ENCODE assay signal across 13 mouse cellular contexts in the genomic region with DNA sequence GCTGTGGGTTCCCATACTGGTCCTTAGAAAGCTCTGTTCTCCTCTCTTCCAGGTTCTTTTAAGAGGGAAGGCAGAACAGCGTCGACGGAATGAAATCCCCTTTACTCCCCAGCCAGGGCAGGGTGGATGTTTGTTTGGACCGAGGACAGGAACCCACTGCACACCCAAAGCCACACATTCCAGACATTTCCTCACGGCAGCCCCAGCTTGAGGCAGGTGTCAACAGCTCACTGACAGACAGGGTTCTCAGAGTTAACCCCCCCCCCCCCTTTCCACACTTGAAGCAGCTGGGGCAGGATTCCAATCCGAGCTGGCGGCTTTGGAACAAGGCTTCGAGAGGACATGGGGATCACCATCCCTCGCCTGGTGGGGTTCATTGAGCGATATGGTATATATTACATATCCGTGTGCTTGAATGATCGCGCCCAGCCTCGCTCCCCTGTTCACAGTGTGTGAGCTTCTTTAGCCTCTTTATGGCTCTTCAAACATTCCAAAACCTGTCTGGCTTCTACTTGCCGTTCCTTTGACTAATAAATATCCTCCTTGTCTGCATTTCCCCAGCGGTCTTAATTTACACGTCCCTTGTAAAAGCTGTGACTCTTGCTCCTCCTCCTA. TPM values are rescaled to one million over a fixed set of nuclear protein-coding genes. Genes with fewer than 3 reads are reported as not detected.
DNase-seq lines count a peak whose midpoint lies in the region; ATAC-seq and TF ChIP-seq lines count a peak whose summit lies in the region.
"Had no signal": no experiment of that assay in that cellular context is flagged by ENCODE, and none has a peak within 500 bp of the region (broad histone marks: within the 10 kb centered on the region; RNA-seq: fewer than 3 reads in every experiment).

No protein-coding gene starts in this region.

- no peaks in the 10 kb centered on the region for H3K9me3 ChIP-seq in kidney, postnatal 0 days (replicated peaks; ENCODE audit: low read length)
- no peaks in the 10 kb centered on the region for H3K9me3 ChIP-seq in embryonic facial prominence, embryonic 14.5 days (ENCODE audit: control insufficient read depth, low read length)

- no peak overlapping the region for H3ac ChIP-seq in myocyte (ENCODE audit: control insufficient read depth, insufficient read length)

- intact Hi-C loops in gastrocnemius, adult 2 months (cut with DNase I): no loop called here
- intact Hi-C loops in gastrocnemius, postnatal 14 days (cut with DNase I; ENCODE audit: low total_unique reads): no loop called here

- 27% methylated on average over 17 of the region's 17 CpGs for WGBS in kidney, postnatal 0 days
- whole genome bisulfite sequencing in embryonic facial prominence, embryonic 14.5 days: 36% methylated on average over 17 of the region's 17 CpGs

- H3K4me2 ChIP-seq in kidney, postnatal 0 days (ENCODE audit: low read length): peak overlapping the region; percentile 43
- H3K4me2 ChIP-seq in embryonic facial prominence, embryonic 14.5 days (ENCODE audit: low read depth, low read length): peak overlapping the region; percentile 31
- H3K4me2 ChIP-seq in myocyte (ENCODE audit: low read depth): peak overlapping the region; percentile 78
- H3K4me2 ChIP-seq: liver, embryonic 11.5 days; midbrain, embryonic 13.5 days had no signal

- no peak overlapping the region for H3K27ac ChIP-seq in gastrocnemius, adult 2 months
- H3K27ac ChIP-seq in kidney, postnatal 0 days: peak overlapping the region; percentile 60; the same call in 1 of the 2 replicates
- peak overlapping the region; percentile 11; the same call in 1 of the 2 replicates for H3K27ac ChIP-seq in embryonic facial prominence, embryonic 14.5 days (replicated peaks; ENCODE audit: low read depth, low read length)
- H3K27ac ChIP-seq: midbrain, embryonic 13.5 days had no signal

- peak overlapping the region; percentile 26 for H3K4me3 ChIP-seq in gastrocnemius, adult 2 months
- 0 out of 2 replicates have a peak overlapping the region, but pooled peaks have one; percentile 4 for H3K4me3 ChIP-seq in kidney, postnatal 0 days (replicated peaks; ENCODE audit: low read depth, low read length)
- H3K4me3 ChIP-seq in embryonic facial prominence, embryonic 14.5 days (ENCODE audit: low read depth, low read length): no peak overlapping the region
- H3K4me3 ChIP-seq in myocyte: no peak overlapping the region
- H3K4me3 ChIP-seq: erythroblast, embryonic 14.5 days; midbrain, embryonic 13.5 days had no signal

- H3K9ac ChIP-seq in kidney, postnatal 0 days (ENCODE audit: low read depth, low read length): no peak overlapping the region
- H3K9ac ChIP-seq in embryonic facial prominence, embryonic 14.5 days (ENCODE audit: low read depth, low read length): no peak overlapping the region
- H3K9ac ChIP-seq: midbrain, embryonic 13.5 days had no signal

- no peaks in the 10 kb centered on the region for H3K79me2 ChIP-seq in myocyte (ENCODE audit: control insufficient read depth, insufficient read depth)

- ATAC-seq in kidney, postnatal 0 days (replicated peaks; ENCODE audit: low FRiP score, low read depth): no peak
- ATAC-seq in embryonic facial prominence, embryonic 14.5 days (ENCODE audit: low read depth): peak; percentile 80
- ATAC-seq: midbrain, embryonic 13.5 days had no signal

- H3K4me1 ChIP-seq in kidney, postnatal 0 days (replicated peaks; ENCODE audit: insufficient read depth, low read length): peaks cover 11% of the 10 kb centered on the region; the same call in 1 of the 2 replicates
- H3K4me1 ChIP-seq in embryonic facial prominence, embryonic 14.5 days (ENCODE audit: control insufficient read depth, insufficient read depth, low read length): 0 out of 2 replicates have a peak, but pooled peaks cover 2% of the 10 kb centered on the region

- no peak for TF ChIP-seq CTCF in gastrocnemius, adult 2 months (IDR thresholded peaks at IDR 0.05)
- no peak for TF ChIP-seq CTCF in kidney, postnatal 0 days (IDR thresholded peaks at IDR 0.05; ENCODE audit: low read depth)

- no peaks in the 10 kb centered on the region for H3K27me3 ChIP-seq in kidney, postnatal 0 days (ENCODE audit: insufficient read depth, low read length)
- H3K27me3 ChIP-seq in embryonic facial prominence, embryonic 14.5 days (replicated peaks; ENCODE audit: control insufficient read depth, insufficient read depth, low read length): no peaks in the 10 kb centered on the region
- peaks cover 18% of the 10 kb centered on the region for H3K27me3 ChIP-seq in myocyte (ENCODE audit: control insufficient read depth, insufficient read depth, insufficient read length)
- H3K27me3 ChIP-seq: midbrain, embryonic 13.5 days had no signal

- no peaks in the 10 kb centered on the region for H3K36me3 ChIP-seq in kidney, postnatal 0 days (ENCODE audit: insufficient read depth, low read length)
- no peaks in the 10 kb centered on the region for H3K36me3 ChIP-seq in embryonic facial prominence, embryonic 14.5 days (ENCODE audit: control insufficient read depth, insufficient read depth, low read length)
- H3K36me3 ChIP-seq in myocyte (ENCODE audit: control insufficient read depth, insufficient read depth): no peaks in the 10 kb centered on the region
- H3K36me3 ChIP-seq: midbrain, embryonic 13.5 days had no signal

- TF ChIP-seq POLR2A in myocyte (IDR thresholded peaks at IDR 0.05; ENCODE audit: insufficient read length, low read depth): no peak

- DNase-seq in gastrocnemius, adult 2 months: no peak
- DNase-seq in gastrocnemius, postnatal 14 days: no peak
- DNase-seq in kidney, postnatal 0 days (ENCODE audit: low spot score): peak; percentile 35
- no peak for DNase-seq in kidney, postnatal 14 days
- DNase-seq in embryonic facial prominence, embryonic 14.5 days (ENCODE audit: low spot score): peak; percentile 60
- DNase-seq in spleen, postnatal 14 days (ENCODE audit: low spot score in 2 of 2): no peak
- no peak for DNase-seq in cerebellum, adult 11-12 months
- DNase-seq: adrenal gland, postnatal 36 days; cerebellum, adult 8-10 months had no signal

TF ChIP-seq in myocyte, 11 proteins besides CTCF, POLR2A, EP300 and RAD21:
- TF ChIP-seq E2F4 (IDR thresholded peaks at IDR 0.05; ENCODE audit: insufficient read depth): no peak
- TF ChIP-seq TCF3 (IDR thresholded peaks at IDR 0.05; ENCODE audit: insufficient read length, low read depth): no peak
- peak in 1 of 3 experiments; percentile 54 for TF ChIP-seq MYOG (IDR thresholded peaks at IDR 0.05; ENCODE audit: control insufficient read depth in 1 of 3, insufficient read depth in 1 of 3, insufficient read length in 2 of 3, low read depth in 2 of 3)
- peak in 2 of 3 experiments; percentile 31 to 53 for TF ChIP-seq MYOD1 (IDR thresholded peaks at IDR 0.05; ENCODE audit: control insufficient read depth in 1 of 3, insufficient read length in 2 of 3, low read depth in 2 of 3)

RNA-seq across cellular contexts. Expression of gene Atxn10, which starts 37.8 kb away (rescaled TPM):
- total RNA-seq in gastrocnemius, adult 2 months (2021): 10 to 100 TPM; 26.6 to 38.8 TPM
- 10 to 100 TPM; 47.7 to 49.8 TPM for total RNA-seq in gastrocnemius, postnatal 14 days (2021)
- 215 and 237 TPM in 2 replicates for polyA plus RNA-seq in kidney, postnatal 0 days (2015; fragmentation: Nextera tagmentation; extraction: Ambion mirVana)
- polyA plus RNA-seq in embryonic facial prominence, embryonic 14.5 days (2014; fragmentation: Nextera tagmentation; extraction: Ambion mirVana): 261 and 303 TPM in 2 replicates
- 216 TPM for polyA plus RNA-seq in myocyte (2012; fragmentation: generic; extraction: Trizol)

Comparison
In these comparisons a context has a peak if more than half of its experiments do, and no peak if none do; other contexts are left out.
1. DNase-seq: peak in kidney, postnatal 0 days (single experiment) and embryonic facial prominence, embryonic 14.5 days (single experiment); none in gastrocnemius, adult 2 months (single experiment), gastrocnemius, postnatal 14 days (single experiment), kidney, postnatal 14 days (single experiment), spleen, postnatal 14 days (0 of 2) and cerebellum, adult 11-12 months (single experiment).
2. H3K4me3 ChIP-seq: peak in gastrocnemius, adult 2 months (single experiment) and kidney, postnatal 0 days (single experiment); none in embryonic facial prominence, embryonic 14.5 days (single experiment) and myocyte (single experiment).
3. Peak in every context shown above with its lines, with median percentiles within 50 percentile points of each other: H3K4me2 ChIP-seq.